Mouse (Mus musculus): Measurements from ENCODE around the gene Chmp1a.

- TF ChIP-seq CTCF (IDR thresholded peaks at IDR 0.05; ENCODE audit: low read depth): no peak
- no peak for TF ChIP-seq EP300 (IDR thresholded peaks at IDR 0.05; ENCODE audit: low read depth)
These were observed 44.6 kb upstream of the Chmp1a start for GRCm38 (mm10) chr8:123257114-123257513.
